Mouse (Mus musculus) liver, embryonic 13.5 days (tissue): ENCODE data around the gene Tas2r134. TPM values are rescaled to one million over a fixed set of nuclear protein-coding genes. Genes with fewer than 3 reads are reported as not detected.

Experiments used
- ATAC-seq: fragments of 200-750 bp; cut with Nextera tagmentation; 2 replicates; pipeline ENCODE4 v1.8.0; 2017; ENCODE audit warnings: low read depth, mild to moderate bottlenecking, moderate number of reproducible peaks, moderate library complexity
- DNase-seq: peaks from one replicate; pipeline ENCODE4 v3.0.0; 2022
- H3K27ac ChIP-seq: fragments of 300-500 bp; sonication (generic); 2 replicates; pipeline ENCODE4 v1.5.1; 2015; ENCODE audit warnings: moderate library complexity, mild to moderate bottlenecking, inconsistent platforms
- H3K27me3 ChIP-seq: fragments of 300-500 bp; sonication (generic); 2 replicates; pipeline ENCODE4 v1.6.1; 2015; ENCODE audit warnings: mild to moderate bottlenecking, inconsistent platforms
- H3K36me3 ChIP-seq: fragments of 300-500 bp; sonication (generic); 2 replicates; pipeline ENCODE4 v1.6.1; 2015; ENCODE audit warnings: mild to moderate bottlenecking, inconsistent platforms
- H3K4me1 ChIP-seq: fragments of 300-500 bp; sonication (generic); replicated peaks from 2 replicates; pipeline ENCODE4 v1.6.1; 2015; ENCODE audit warnings: inconsistent platforms
- H3K4me2 ChIP-seq: fragments of 300-500 bp; sonication (generic); 2 replicates; pipeline ENCODE4 v1.6.1; 2015; ENCODE audit warnings: inconsistent platforms, mild to moderate bottlenecking, moderate library complexity
- H3K4me3 ChIP-seq: fragments of 300-500 bp; sonication (generic); replicated peaks from 2 replicates; pipeline ENCODE4 v1.5.1; 2015; ENCODE audit warnings: mild to moderate bottlenecking, inconsistent platforms
- H3K9ac ChIP-seq: fragments of 300-500 bp; sonication (generic); 2 replicates; pipeline ENCODE4 v1.6.1; 2015; ENCODE audit warnings: mild to moderate bottlenecking, inconsistent platforms
- H3K9me3 ChIP-seq: fragments of 300-500 bp; sonication (generic); replicated peaks from 2 replicates; pipeline ENCODE4 v1.6.1; 2016; ENCODE audit warnings: inconsistent platforms
- WGBS: fragments of 180-500 bp; shearing (Covaris S2); methylation state at CpG from one replicate; pipeline ENCODE4 v1.1.7; 2015; ENCODE audit not compliant: insufficient replicate concordance; 5-methylcytosine and 5-hydroxymethylcytosine counted together
- polyA plus RNA-seq: library from polyadenylated mRNA; unstranded; fragments of >200 nt; fragmentation: Nextera tagmentation; extraction: Ambion mirVana; gene quantifications from 2 replicates; pipeline ENCODE4 v1.2.1, GENCODE M21; 2015

Tas2r134 gene
- polyA plus RNA-seq, result not detected in 2 replicates

DNA sequence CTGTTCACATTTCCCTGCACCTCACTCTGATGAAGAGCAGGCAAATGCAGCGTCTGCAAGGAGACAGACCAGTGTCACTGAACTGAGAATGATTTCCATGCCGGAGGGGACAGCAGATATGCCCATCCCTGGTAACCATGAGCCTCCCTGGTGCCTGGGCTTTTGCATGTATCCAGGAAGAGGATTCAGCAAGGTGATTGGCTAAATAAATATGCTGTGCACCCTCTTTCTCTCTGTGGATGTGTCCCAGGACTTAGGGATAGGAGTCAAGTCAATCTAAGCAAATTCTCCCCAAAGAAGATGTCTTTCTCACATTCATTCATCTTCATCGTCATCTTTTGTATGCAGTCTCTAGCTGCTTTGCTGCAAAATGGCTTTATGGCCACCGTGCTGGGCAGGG lies at the start of gene Tas2r134:
Gene Tas2r134 (plus strand): TSS at position 301 of the 400 bp plus-strand sequence.
- no peak for ATAC-seq
- no peak within 1 kb of the TSS for H3K9ac ChIP-seq
- 64% methylated on average over 4 of the region's 4 CpGs for WGBS

DNA sequence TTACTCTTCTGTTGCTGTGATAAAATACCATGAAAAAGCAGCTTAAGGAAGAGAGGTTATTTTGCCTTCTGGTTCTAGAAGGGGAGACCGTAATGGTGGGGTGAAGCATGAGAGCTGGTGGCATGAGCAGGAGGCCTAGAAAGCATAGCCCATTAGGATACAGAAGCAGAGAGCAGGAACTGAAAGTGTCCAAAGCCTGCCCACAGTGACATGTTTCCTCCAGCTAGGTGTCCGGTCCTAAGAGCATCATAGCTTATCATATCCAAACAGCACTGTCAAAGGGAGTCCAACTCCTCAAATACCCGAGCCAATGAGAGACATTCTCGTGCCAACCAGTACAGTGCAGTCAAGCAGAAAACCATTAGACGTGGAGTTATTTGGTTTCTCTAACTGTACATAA lies 47.5 kb upstream of the Tas2r134 start:
- no peak overlapping the region for H3K9ac ChIP-seq
- no peak for ATAC-seq
- no peaks in the 10 kb centered on the region for H3K27me3 ChIP-seq
- no peaks in the 10 kb centered on the region for H3K36me3 ChIP-seq
- no peak overlapping the region for H3K4me2 ChIP-seq
- WGBS, result 46% methylated on average over 5 of the region's 5 CpGs
- H3K4me3 ChIP-seq, result no peak overlapping the region
- DNase-seq, result no peak
- H3K27ac ChIP-seq, result no peak overlapping the region
- H3K4me1 ChIP-seq, result no peaks in the 10 kb centered on the region
- H3K9me3 ChIP-seq, result no peaks in the 10 kb centered on the region

More for the DNA sequence above, at the start of gene Tas2r134:
- no peak for DNase-seq
- Histone ChIP-seq H3K4me2 (no peak within 1 kb of the TSS), H3K4me1 (no peaks in the 10 kb centered on the region), H3K27ac (no peak within 1 kb of the TSS), H3K36me3 (no peaks in the 10 kb centered on the region), H3K4me3 (no peak within 1 kb of the TSS), H3K9me3 (no peaks in the 10 kb centered on the region), H3K27me3 (no peaks in the 10 kb centered on the region)

GRCm38 (mm10) chr2:51584050-51585046 lies 43.0 kb upstream of the Tas2r134 start:
- WGBS, result 66% methylated on average over 9 of the region's 9 CpGs
- no peak for ATAC-seq

DNA sequence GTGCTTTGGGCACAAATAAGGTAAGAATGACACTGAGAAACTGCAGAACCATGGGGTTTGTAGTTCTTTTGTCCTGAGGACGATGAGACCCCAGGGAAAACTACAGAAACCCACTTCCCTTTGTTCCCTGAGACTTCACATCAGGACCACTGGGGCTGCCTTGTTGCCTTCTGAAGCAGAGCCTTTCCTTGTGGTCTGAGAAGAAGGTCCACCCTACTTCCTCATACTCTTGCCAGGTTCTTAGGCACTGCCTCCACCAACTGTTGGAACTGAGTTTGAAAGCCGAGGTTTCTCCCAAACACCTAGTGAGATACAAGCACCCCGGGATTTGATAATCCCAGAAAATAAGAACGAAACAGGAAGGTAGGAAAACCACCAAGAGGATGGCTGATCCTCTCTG lies 39.0 kb upstream of the Tas2r134 start:
- H3K4me2 ChIP-seq, result no peak overlapping the region
- no peaks in the 10 kb centered on the region for H3K36me3 ChIP-seq
- H3K27ac ChIP-seq, result no peak overlapping the region
- H3K9ac ChIP-seq, result no peak overlapping the region
- DNase-seq (no peak), ATAC-seq (no peak)
- H3K27me3 ChIP-seq, result no peaks in the 10 kb centered on the region
- H3K4me1 ChIP-seq, result no peaks in the 10 kb centered on the region
- H3K9me3 ChIP-seq, result no peaks in the 10 kb centered on the region
- no peak overlapping the region for H3K4me3 ChIP-seq
- WGBS, result 48% methylated on average over 4 of the region's 4 CpGs

More at GRCm38 (mm10) chr2:51584050-51585046, 43.0 kb upstream of the Tas2r134 start:
- no peak overlapping the region for H3K9ac ChIP-seq
- no peaks in the 10 kb centered on the region for H3K4me1 ChIP-seq
- H3K36me3 ChIP-seq, result no peaks in the 10 kb centered on the region
- no peak overlapping the region for H3K27ac ChIP-seq
- H3K4me3 ChIP-seq, result no peak overlapping the region
- no peaks in the 10 kb centered on the region for H3K9me3 ChIP-seq
- no peaks in the 10 kb centered on the region for H3K27me3 ChIP-seq
- no peak for DNase-seq
- no peak overlapping the region for H3K4me2 ChIP-seq

DNA sequence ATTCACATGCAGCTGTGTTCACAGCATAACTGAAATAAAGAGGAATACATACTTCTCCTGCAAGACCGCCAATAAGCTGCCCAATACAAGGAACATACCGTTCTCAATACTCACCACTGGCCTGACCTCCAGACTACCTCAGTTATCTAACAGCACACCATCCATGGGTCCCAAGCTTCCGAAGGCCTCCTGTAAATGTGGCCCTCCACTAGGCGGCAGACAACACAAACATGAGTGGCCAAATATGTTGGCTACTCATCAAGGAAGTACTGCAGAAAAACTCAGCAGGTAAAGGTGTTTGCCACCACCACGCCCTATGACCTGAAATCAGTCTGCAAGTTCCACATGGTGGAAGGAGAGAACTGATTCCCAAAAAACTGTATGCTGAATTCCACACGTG lies 38.4 kb upstream of the Tas2r134 start:
- H3K4me1 ChIP-seq, result no peaks in the 10 kb centered on the region
- no peak overlapping the region for H3K9ac ChIP-seq
- H3K4me3 ChIP-seq, result no peak overlapping the region
- no peaks in the 10 kb centered on the region for H3K36me3 ChIP-seq
- ATAC-seq, result no peak
- H3K9me3 ChIP-seq, result no peaks in the 10 kb centered on the region
- no peak overlapping the region for H3K27ac ChIP-seq
- H3K27me3 ChIP-seq, result no peaks in the 10 kb centered on the region
- 57% methylated on average over 6 of the region's 6 CpGs for WGBS
- no peak for DNase-seq
- H3K4me2 ChIP-seq, result no peak overlapping the region

GRCm38 (mm10) chr2:51589627-51590026 lies 37.7 kb upstream of the Tas2r134 start:
- no peak overlapping the region for H3K27ac ChIP-seq
- 75% methylated on average over 1 of the region's 1 CpGs for WGBS
- no peak overlapping the region for H3K4me2 ChIP-seq
- no peak overlapping the region for H3K9ac ChIP-seq
- no peak overlapping the region for H3K4me3 ChIP-seq
- ATAC-seq, result no peak
- H3K36me3 ChIP-seq, result no peaks in the 10 kb centered on the region
- H3K4me1 ChIP-seq, result no peaks in the 10 kb centered on the region
- no peaks in the 10 kb centered on the region for H3K27me3 ChIP-seq
- DNase-seq, result no peak
- no peaks in the 10 kb centered on the region for H3K9me3 ChIP-seq

DNA sequence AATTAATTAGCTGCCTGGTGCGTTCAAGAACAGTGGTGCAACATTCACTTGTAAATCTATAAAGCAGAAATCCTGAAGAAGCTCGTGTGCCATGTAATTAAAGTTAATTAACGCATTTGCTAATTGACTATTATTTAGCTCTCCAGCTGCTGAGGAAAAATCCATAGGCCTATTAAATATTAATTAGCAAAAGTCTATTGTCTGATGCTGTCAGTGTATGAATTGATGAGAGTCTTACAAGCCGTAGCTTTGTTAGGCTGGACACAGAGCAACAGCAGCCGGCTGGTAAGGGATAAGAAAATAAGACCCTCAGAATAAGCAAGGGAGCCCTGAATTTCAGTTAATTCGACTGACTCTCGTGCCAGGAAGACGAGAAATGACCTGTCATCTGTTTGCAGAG lies 37.0 kb upstream of the Tas2r134 start:
- H3K4me2 ChIP-seq, result no peak overlapping the region
- H3K4me3 ChIP-seq, result no peak overlapping the region
- H3K4me1 ChIP-seq, result no peaks in the 10 kb centered on the region
- DNase-seq (no peak), ATAC-seq (no peak)
- 61% methylated on average over 8 of the region's 8 CpGs for WGBS
- H3K27ac ChIP-seq, result no peak overlapping the region
- no peaks in the 10 kb centered on the region for H3K27me3 ChIP-seq
- H3K36me3 ChIP-seq, result no peaks in the 10 kb centered on the region
- H3K9me3 ChIP-seq, result no peaks in the 10 kb centered on the region
- no peak overlapping the region for H3K9ac ChIP-seq

DNA sequence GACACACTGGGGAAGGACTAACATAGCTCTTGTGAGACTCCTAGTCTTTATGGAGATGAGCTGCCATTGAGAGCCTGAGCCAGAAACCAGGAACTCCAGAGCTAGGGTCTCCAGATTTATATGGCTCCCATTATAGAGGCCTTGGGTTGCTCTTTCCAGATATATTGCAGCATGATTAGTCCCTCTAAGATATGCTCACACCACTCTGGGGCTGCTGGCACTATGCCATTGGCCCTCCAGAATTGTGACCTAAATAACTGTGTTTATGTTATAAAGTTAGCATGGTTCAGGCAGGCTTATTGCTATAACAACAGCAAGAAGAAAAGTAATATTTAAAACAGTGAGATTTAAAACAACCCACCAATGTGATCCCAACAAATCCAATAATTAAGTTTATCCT lies 35.2 kb upstream of the Tas2r134 start:
- no peaks in the 10 kb centered on the region for H3K36me3 ChIP-seq
- H3K4me2 ChIP-seq, result no peak overlapping the region
- ATAC-seq (no peak), DNase-seq (no peak)
- H3K27ac ChIP-seq, result no peak overlapping the region
- no peaks in the 10 kb centered on the region for H3K4me1 ChIP-seq
- no peak overlapping the region for H3K9ac ChIP-seq
- H3K27me3 ChIP-seq, result no peaks in the 10 kb centered on the region
- no peaks in the 10 kb centered on the region for H3K9me3 ChIP-seq
- H3K4me3 ChIP-seq, result no peak overlapping the region

GRCm38 (mm10) chr2:51599473-51600201 lies 27.7 kb upstream of the Tas2r134 start:
- Histone ChIP-seq H3K4me2 (no peak overlapping the region), H3K36me3 (no peaks in the 10 kb centered on the region), H3K9me3 (no peaks in the 10 kb centered on the region), H3K27me3 (no peaks in the 10 kb centered on the region), H3K27ac (no peak overlapping the region), H3K4me1 (no peaks in the 10 kb centered on the region), H3K9ac (no peak overlapping the region), H3K4me3 (no peak overlapping the region)
- DNase-seq, result no peak
- no peak for ATAC-seq
- WGBS, result 68% methylated on average over 19 of the region's 19 CpGs

DNA sequence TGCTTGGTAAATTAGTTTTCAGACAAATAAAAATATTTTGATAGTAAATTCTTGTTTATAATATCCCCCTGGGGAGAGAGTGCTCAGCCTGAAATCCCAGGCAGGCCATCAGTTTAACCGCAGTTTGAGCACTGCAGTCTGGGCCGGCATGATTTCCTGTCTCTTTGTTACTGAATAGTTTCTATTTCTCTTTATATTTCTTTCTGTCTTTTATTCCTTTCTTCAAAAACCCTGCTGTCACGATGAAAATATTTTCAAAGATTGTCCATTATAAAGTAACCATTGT lies 27.2 kb upstream of the Tas2r134 start:
- Histone ChIP-seq H3K27me3 (no peaks in the 10 kb centered on the region), H3K4me2 (no peak overlapping the region), H3K27ac (no peak overlapping the region), H3K36me3 (no peaks in the 10 kb centered on the region), H3K4me1 (no peaks in the 10 kb centered on the region), H3K9ac (no peak overlapping the region), H3K4me3 (no peak overlapping the region), H3K9me3 (no peaks in the 10 kb centered on the region)
- ATAC-seq (no peak), DNase-seq (no peak)
- 60% methylated on average over 3 of the region's 3 CpGs for WGBS

DNA sequence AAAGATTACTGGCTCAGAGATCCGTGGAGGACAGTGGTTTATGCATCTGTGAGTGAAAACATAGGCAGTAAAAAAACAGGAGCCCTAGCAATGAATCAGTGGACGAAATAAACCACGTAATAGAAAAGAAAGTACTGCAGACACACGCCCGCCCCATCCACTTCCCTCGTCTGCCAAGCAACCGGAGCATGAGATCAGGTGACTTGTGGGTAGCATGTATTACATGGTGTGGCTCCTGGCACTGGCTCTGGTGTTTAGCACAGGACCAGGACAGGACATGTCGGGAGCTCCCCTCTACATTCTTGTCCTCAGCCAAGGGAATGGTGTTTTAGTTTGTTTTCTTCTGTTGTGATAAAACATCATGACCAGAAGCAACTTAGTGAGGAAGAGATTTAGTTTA lies 26.4 kb upstream of the Tas2r134 start:
- DNase-seq (no peak), ATAC-seq (no peak)
- H3K4me1 ChIP-seq, result no peaks in the 10 kb centered on the region
- H3K4me3 ChIP-seq, result no peak overlapping the region
- H3K9ac ChIP-seq, result no peak overlapping the region
- H3K36me3 ChIP-seq, result no peaks in the 10 kb centered on the region
- H3K4me2 ChIP-seq, result no peak overlapping the region
- H3K27ac ChIP-seq, result no peak overlapping the region
- H3K27me3 ChIP-seq, result no peaks in the 10 kb centered on the region
- 51% methylated on average over 8 of the region's 8 CpGs for WGBS
- no peaks in the 10 kb centered on the region for H3K9me3 ChIP-seq
